Mouse (Mus musculus) ovary, adult 18-20 months (tissue): ENCODE data around the gene Afap1l2.
A peak's percentile ranks its signal among the peaks of the same experiment; 100 is the strongest.

ENCODE experiments used
- DNase-seq: peaks from one replicate; pipeline ENCODE4 v3.0.0; 2022; ENCODE audit warnings: low spot score, mixed read lengths

The Afap1l2 gene

DNA sequence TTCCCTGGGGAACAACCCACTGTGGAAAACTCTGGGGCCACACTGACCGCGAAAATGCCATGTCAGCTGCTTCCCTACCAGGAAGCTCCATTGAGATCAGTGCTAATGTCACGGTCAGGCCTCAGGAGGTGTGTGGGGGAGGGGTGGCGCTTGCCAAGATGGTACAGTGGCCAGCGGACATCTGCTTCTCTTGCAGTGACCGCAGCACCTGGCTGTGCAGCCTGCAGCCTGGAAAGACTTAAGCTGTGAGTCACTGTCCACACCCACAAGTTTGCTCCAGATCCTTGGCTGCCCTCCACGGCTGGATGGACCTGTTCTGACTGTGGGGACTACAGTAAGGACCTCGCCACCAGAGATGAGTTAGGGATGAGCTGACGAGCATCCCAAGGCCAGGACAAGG, 68.2 kb downstream of the Afap1l2 start:
- DNase-seq, result peak; percentile 28

GRCm38 (mm10) chr19:56937911-56938310, 70.1 kb downstream of the Afap1l2 start:
- DNase-seq, result no peak

DNA sequence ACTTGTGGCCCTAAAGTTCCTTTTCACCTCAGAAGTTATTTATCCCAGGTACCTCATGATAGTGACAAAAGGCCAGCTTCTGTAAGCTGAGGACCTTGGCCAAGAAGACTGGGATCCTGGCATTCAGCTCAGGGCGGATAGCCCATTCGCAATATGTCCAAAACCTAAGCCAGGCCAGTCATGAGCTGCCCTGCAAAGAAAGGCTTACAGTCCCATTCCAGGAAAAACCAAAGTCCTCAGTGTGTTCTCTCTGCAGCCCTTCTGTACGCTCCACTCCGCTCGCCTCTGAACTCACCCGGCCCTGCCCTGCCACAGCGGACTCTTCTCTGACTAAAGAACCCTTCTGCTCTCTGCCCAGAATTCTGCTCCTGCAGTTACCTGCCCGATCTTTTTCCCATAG, 71.8 kb downstream of the Afap1l2 start:
- no peak for DNase-seq

DNA sequence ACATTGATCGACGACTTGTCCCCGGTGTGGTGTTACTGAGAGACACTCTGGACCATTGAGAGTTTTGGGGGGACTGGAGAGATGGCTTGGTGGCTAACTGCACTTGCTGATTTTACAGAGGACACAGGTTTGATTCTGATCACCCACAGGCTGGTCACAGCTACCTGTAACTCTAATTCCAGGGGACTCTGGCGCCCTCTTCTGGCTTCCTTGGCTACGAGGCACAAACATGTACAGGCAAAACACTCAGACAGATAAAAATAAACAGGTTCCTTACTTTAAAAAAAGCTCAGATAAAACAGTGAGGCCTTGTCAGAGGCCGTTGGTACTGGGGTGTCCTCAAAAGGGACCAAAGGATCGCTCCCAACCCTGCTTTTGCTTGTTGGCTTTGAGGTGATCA, 72.3 kb downstream of the Afap1l2 start:
- no peak for DNase-seq

GRCm38 (mm10) chr19:56935111-56935510, 72.9 kb downstream of the Afap1l2 start:
- no peak for DNase-seq

DNA sequence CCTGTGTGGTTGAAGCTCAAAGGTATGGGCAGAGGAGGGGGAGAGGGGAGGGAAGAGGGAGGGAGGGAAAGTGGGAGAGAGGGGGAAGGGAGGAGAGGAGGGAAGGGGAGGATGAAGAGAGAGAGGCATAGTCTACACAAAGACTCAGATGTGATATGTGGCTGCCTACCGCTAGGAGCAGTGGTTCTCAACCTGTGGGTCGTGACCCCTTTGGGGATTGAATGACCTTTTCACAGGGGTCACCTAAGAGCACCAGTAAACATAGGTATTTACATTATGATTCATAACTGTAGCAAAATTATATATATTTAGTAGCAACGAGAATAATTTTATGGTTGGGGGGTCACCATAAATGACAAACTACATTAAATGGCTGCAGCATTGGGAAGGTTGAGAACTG, 74.2 kb downstream of the Afap1l2 start:
- DNase-seq, result no peak

GRCm38 (mm10) chr19:56930029-56930428, 78.0 kb downstream of the Afap1l2 start:
- DNase-seq, result no peak

DNA sequence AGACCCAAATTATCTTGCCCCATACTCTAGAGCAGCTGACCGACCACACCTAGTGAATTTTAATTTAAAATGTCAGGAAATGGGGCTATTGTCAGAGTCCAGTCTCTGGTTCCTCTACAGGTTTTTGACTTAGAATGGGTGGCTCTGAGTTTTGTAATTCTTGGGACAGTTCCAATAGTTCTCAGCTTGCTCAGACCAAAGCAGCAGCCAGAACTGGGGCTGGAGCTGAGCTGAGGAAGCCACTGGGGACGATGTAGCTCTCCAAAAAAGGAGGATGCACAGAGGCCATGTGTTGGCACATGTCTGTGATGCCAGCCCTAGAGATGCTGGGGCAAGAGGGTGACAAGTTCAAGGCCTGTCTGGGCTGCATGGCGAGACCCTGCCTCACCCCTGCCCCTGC, 78.6 kb downstream of the Afap1l2 start:
- DNase-seq, result no peak

DNA sequence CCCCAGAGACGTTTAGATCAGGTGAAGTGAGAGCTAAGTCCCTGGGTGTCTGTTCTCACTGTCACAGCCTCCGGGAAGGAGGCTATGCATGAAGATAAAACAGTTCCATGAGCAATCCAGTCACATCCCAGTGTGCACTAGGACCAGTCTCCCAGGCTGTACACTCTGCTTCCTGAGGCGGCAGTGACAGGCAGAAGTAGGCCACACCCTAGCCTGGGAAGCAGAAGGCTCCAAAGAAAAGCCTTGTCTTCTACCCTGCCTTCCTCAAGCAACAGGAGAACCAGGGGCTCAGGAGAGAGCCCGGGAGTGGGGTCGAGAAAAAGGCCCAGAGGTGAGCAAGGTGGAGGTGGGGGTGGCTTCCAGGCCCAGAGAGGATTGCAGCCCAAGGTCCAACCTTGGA, 86.3 kb downstream of the Afap1l2 start:
- no peak for DNase-seq

- DNase-seq, result no peak
Measured at GRCm38 (mm10) chr19:56920232-56920631, 87.8 kb downstream of the Afap1l2 start.

DNA sequence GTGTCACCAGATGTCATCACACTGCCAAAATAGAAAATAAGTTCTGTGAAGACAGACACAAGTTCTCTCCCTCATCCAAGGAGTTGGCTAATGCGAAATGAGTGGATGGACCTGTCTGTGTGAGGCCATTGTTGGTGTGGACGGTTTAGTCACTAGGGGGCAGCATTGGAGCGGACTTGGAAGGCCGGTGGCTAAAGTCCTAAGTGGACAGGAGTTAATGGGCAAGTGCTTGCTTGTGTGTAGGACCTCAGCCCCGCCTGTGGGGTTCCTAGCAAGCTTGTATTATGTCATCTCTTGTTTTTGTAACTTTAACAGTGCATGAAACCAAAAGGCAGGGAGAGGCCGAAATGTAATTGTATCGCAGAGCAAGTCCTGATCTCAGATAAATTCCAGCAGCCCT, 88.4 kb downstream of the Afap1l2 start:
- DNase-seq, result peak; percentile 71

DNA sequence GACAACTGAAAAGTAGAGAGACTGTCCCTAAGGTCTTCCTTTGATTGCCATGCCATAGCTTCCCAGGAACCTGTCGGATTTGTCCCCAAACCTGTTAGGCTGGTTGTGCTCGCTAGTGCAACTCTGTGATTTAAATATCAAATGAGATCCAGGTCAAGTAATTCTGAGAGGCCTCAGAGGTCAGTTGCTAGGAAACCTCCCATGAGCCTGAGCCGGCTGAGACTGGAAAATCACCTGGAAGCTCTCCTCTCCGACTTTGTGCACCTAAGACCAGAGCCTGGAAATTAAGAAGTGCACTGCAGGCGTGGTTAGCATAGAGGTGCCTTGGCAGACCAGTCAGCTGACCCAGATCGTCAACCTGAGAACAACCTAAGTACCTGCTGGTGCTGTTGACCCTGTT, 92.9 kb downstream of the Afap1l2 start:
- DNase-seq, result no peak

DNA sequence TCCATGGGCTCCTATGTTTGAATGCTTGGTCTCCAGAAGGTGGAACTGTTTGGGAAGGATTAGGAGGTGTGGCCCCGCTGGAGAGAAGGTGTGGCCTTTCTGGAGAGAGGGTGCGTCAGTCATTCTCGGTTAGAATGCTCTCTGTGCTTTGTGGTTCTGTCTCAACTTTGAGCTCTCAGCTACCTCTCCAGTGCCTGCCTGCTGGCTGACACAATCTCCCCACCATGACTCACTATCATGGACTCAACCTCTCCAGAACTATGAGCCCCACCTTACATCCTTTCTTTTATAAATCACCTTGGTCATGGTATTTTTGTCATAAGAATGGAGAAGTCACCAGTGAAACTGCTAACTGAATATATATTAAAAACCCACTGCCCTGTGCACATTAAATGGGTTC, 93.4 kb downstream of the Afap1l2 start:
- DNase-seq, result no peak

- DNase-seq, result no peak
Measured at GRCm38 (mm10) chr19:56913761-56914160, 94.3 kb downstream of the Afap1l2 start.

GRCm38 (mm10) chr19:56910561-56910960, 97.5 kb downstream of the Afap1l2 start:
- no peak for DNase-seq

GRCm38 (mm10) chr19:56908472-56909270, 99.4 kb downstream of the Afap1l2 start:
- DNase-seq, result no peak

- no peak for DNase-seq
Measured at GRCm38 (mm10) chr19:56907850-56908249, 100.2 kb downstream of the Afap1l2 start.

DNA sequence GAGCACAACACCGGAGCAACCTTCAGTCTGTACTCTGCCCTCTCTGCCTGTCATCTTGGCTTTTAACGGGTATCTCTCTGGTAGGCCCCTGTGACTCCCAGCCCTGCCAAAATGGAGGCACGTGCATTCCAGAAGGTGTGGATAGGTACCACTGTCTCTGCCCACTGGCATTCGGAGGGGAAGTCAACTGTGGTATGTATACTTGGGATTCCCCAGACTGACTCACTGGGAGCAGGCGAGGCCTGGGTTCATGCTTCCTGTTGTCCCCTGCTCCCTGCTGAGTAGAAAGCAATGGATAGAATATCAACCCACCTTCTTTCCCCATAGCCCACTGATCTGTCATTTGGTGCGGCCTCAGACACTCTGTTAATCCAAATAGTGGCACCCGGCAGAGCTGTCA, 102.6 kb downstream of the Afap1l2 start:
- no peak for DNase-seq

DNA sequence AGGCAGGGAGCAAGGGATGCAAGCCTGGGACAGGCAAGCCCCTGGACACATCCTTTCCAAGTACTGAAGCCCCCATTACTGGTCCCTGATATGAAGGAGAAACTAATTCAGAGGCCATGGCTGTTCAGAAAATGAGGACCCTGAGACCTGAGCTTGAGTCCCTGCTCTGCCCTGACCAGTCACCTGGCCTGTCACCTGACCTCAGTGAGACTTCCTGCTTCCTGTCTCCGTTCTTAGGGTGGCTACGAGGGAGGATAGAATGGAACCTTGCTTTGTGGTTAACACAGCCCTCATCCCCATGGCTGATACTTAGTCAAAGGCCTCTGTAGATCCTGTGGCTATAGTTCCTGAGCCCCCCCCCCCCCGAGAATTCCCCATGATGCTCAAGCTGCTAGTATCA, 103.9 kb downstream of the Afap1l2 start:
- DNase-seq, result no peak

DNA sequence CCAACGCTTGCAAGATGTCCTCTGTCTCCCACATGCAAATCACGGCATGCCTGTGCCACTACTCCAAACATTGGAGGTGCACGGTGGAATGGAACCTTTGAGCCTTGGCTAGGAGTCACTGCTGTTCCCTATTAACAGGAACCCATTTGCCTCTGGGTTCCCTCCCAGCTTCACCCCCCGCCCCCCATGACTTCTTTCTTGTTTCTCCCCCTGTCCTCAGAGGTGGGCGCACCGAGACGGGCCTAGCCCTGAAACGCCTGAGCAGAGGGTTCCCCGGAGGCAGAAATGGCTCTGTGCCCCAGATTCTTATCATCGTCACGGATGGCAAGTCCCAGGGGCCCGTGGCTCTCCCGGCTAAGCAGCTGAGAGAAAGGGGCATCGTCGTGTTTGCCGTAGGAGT, 110.4 kb downstream of the Afap1l2 start:
- no peak for DNase-seq

DNA sequence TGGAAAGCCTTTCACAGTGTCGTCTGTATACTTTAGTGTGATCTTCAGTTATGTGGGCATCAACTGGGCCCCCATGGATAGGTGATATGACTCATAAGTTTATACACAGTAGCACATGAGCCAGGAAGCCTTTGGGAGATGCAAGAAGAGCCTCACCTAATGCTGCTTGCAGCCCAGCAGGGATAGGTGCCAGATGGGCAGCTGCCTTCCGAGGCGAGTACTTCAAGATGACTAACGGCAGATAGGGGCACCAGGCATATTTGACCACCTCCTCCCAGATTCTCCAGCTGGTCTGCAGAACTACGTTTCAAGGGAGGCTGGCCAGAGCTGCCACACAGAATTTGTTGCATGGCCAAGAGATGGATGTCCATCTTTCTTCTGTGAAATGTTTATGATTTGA, 114.7 kb downstream of the Afap1l2 start:
- DNase-seq, result no peak

DNA sequence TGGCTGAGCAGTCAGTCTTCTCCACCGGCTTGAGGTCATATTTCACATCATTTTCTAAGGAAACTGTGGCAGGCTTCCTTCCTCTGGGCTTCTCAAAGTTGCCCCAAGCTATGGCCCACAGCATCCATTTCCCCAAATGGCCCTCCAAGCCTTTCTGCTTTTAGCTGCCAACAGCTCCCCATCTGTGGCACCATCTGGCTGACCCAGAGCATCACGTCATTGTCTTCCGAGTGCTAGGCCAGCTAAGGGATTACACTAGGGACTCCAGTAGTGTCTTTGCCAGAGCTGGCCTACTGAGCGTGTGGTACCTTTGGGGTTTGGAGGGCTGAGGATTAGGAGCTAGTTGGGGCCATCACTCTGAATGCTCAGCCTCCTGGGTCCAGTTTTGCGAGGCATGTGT, 115.4 kb downstream of the Afap1l2 start:
- DNase-seq, result no peak

DNA sequence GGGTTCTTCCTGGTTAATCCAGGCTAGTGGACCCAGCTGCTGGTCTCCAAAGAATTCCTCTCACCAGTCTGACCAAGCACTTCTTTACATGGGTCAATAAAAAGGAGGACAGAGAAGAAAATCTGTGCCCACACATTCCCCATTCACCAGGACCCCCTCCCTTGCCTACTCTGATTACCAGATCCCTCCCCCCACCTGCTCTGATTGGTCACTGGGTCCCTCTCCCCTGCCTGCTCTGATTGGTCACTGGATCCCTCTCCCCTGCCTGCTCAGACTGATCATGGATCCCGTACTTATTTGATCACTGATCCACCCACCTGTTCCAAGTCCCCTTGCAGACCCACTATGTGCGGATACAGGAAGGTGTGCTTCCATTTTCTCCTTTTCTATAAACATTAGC, 116.6 kb downstream of the Afap1l2 start:
- no peak for DNase-seq

- DNase-seq, result no peak
Measured at GRCm38 (mm10) chr19:56888654-56889053, 119.4 kb downstream of the Afap1l2 start.
